Mouse (Mus musculus) ovary, postnatal 36 days (tissue): ENCODE data around the gene Rsph6a.
"Not testable (repeated sequence)": the region's sequence is repeated elsewhere in the genome, so short reads cannot be mapped to it uniquely, and the experiment has no call there.

Experiments
- DNase-seq: peaks from one replicate; pipeline ENCODE4 v3.0.0; 2022; ENCODE audit warnings: low spot score, mixed read lengths

The Rsph6a gene

DNA sequence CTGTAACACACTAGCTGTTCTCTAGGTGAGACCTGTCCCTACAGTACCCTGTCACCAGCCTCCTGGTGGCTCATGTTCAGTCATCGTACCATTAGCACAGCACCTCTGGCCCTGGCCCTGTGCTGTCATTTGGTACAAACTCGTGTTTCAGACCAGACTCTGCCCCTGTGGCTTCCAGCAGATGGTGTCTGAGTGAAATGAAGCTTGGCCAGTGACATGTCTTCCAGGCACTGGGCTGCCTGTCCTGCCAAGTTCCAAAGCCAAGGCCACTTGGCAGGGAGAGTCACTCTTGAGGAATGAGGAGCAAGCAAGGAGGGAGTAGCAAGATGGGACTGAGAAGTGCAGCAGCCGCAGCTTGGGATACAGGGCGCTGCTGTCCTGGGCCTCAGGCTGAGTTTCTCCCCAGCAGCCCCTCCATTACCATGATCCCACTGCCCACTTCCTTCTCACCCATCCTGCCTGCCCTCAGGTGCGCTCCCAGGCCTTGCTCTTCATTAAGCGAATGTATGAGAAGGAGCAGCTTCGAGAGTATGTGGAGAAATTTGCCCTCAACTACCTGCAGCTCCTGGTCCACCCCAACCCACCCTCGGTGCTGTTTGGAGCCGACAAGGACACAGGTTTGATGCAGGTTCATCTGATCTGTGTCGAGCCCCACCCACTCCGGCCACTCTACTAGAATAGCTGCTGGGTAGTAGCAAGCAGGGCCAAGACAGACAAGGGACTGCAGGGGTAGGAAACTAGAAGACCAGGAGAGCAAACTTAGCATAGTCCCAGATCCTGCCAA lies 8.0 kb upstream of the Rsph6a start:
- DNase-seq = peak; percentile 36

GRCm38 (mm10) chr7:19048006-19048527 lies 6.4 kb upstream of the Rsph6a start:
- DNase-seq = no peak

DNA sequence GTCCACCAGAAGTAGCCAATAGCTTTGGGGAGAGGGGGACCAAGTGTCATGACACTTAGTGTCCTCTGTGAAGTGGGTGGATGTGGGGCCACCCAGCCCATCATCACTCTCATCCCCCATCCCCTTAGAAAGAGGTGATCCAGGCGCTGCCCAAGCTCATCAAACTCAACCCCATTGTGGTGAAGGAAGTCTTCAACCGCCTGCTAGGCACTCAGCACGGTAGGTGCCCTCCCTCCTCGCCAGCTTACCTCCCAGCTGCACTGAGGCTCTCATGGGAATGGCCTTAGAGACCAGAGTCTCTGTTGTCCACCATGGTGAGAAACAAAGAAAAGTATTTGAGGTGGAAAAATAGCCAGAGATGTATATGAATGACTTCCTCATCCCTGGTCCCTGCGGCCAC lies 5.2 kb upstream of the Rsph6a start:
- DNase-seq = no peak

- DNase-seq = no peak
These were observed 4.3 kb upstream of the Rsph6a start for GRCm38 (mm10) chr7:19050172-19050571.

- DNase-seq = no peak
These were observed 3.3 kb upstream of the Rsph6a start for GRCm38 (mm10) chr7:19051161-19051560.

- no peak for DNase-seq
These were observed 1.9 kb upstream of the Rsph6a start for GRCm38 (mm10) chr7:19052345-19053135.

DNA sequence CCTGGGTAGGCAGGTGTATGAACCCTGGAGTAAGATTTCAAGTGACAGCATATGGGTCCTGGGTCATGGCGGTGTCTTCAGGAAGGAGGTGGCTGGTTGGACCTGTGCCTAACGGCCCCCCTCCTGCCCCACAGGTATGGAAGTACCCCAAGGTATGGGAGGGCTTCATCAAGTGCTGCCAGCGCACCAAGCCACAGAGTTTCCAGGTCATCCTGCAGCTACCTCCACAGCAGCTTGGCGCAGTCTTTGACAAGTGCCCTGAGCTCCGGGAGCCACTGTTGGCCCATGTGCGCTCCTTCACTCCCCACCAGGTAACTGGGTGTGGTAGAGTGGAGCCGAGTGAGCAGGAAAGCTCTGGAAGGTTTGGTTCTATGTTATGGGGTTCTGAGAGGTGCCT lies 1.4 kb upstream of the Rsph6a start:
- DNase-seq = no peak

- DNase-seq = no peak
These were observed 237 bp downstream of the Rsph6a start for GRCm38 (mm10) chr7:19054777-19055076.

GRCm38 (mm10) chr7:19055108-19055507 lies 618 bp downstream of the Rsph6a start:
- DNase-seq = no peak

- DNase-seq = no peak
These were observed 2.9 kb downstream of the Rsph6a start for GRCm38 (mm10) chr7:19057405-19057804.

DNA sequence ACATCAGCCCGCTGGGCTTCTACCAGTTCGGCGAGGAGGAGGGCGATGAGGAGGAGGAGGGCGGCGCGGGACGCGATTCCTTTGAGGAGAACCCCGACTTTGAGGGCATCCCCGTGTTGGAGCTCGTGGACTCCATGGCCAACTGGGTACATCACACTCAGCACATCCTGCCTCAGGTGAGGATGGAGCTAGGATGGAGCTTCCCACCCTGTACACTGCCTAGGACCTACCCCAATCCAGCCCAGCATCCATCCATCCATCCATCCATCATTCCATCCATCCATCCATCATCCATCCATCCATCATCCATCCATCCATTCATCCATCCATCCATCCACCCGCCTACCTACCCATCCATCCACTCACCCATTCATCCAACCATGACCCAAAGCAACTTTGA lies 11.4 kb downstream of the Rsph6a start:
- DNase-seq = no peak

- no peak for DNase-seq
These were observed 12.6 kb downstream of the Rsph6a start for GRCm38 (mm10) chr7:19067063-19067462.

- DNase-seq = no peak
These were observed 13.4 kb downstream of the Rsph6a start for GRCm38 (mm10) chr7:19067935-19068334.

- DNase-seq = peak; percentile 65
These were observed 14.2 kb downstream of the Rsph6a start for GRCm38 (mm10) chr7:19068707-19069106.

GRCm38 (mm10) chr7:19069500-19069899 lies 15.0 kb downstream of the Rsph6a start:
- DNase-seq = no peak

GRCm38 (mm10) chr7:19071024-19071423 lies 16.5 kb downstream of the Rsph6a start:
- DNase-seq = not testable (repeated sequence)

- DNase-seq = peak; percentile 31
These were observed 19.0 kb downstream of the Rsph6a start for GRCm38 (mm10) chr7:19073504-19073903.

GRCm38 (mm10) chr7:19074494-19074893 lies 20.0 kb downstream of the Rsph6a start:
- no peak for DNase-seq

GRCm38 (mm10) chr7:19075231-19075630 lies 20.7 kb downstream of the Rsph6a start:
- no peak for DNase-seq

DNA sequence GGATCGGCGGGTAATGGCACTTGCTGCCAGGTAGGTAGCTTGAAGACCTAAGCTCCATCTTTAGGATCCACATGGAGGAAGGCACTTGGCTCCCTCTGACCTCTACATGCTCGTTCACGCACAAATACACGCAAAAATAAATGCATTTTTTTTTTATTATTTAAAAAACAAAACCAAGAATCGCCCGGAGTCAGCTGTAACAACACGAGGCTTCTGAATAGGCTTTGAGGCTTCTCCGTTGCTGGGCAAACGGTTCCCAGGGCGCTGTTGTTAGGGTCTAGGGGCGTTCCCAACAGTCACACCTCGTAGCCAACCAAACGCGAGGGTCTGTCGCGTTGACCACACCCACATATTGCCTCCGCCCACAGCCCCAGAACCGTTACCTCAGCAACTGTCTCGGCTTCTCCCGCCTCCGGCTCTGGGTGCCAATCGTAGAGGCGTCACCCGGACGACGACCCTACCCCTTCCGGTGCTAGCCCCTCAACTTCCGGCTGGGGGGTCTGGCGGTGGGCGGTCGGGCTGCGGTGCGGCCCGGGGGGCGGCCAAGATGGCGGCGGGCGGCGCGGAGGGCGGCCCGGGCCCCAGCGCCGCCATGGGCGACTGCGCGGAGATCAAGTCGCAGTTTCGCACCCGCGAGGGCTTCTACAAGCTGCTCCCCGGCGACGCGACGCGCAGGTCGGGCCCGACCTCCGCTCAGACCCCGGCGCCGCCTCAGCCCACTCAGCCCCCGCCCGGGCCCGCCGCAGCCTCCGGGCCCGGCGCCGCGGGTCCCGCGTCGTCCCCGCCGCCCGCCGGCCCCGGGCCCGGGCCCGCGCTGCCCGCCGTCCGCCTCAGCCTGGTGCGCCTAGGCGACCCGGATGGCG lies 21.5 kb downstream of the Rsph6a start, which contains the start of gene Dmwd:
Dmwd (plus strand) TSS at position 505 of the 863 bp plus-strand sequence.
- peak; percentile 95 for DNase-seq

DNA sequence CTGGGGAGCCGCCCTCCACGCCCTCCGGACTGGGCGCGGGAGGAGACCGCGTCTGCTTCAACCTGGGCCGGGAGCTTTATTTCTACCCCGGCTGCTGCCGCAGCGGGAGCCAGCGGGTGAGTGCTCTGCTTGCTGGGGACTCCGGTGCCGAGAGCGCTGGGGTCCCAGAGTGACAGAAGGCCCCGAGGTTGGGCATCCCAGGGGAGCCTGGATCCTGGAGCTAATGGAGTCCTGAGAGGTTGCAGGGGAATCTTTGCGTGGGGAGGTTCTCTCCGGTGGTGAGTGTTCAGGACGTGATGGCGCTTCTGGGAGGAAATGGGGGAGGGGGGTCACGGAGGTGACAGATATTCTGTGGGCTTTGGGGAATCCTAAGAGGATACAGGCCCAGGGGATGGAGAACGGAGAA lies 22.1 kb downstream of the Rsph6a start:
- no peak for DNase-seq

DNA sequence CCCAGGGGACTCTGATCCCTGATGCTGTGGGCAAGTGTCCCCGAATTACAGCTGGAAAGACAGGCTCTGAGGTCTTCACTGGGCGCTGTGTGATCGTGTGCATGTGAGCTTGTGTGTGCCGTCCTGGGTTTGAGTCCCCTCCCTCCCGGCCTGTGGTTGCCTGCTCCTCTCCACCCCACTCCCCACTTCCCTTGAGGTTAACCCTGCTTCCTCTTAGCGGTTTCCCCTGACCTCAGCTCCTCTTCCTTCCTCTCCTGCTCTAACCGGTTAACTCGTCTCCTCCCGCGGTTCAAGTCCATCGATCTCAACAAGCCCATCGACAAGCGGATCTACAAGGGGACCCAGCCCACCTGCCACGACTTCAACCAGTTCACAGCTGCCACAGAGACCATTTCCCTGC lies 23.3 kb downstream of the Rsph6a start:
- no peak for DNase-seq
